Mouse (Mus musculus): ENCODE measurements around the gene Exoc4. TPM values are rescaled to one million over a fixed set of nuclear protein-coding genes. Genes with fewer than 3 reads are reported as not detected.

The Exoc4 gene
- polyA plus RNA-seq, 1 experiment from 2014 or later = 39.1 TPM

DNA sequence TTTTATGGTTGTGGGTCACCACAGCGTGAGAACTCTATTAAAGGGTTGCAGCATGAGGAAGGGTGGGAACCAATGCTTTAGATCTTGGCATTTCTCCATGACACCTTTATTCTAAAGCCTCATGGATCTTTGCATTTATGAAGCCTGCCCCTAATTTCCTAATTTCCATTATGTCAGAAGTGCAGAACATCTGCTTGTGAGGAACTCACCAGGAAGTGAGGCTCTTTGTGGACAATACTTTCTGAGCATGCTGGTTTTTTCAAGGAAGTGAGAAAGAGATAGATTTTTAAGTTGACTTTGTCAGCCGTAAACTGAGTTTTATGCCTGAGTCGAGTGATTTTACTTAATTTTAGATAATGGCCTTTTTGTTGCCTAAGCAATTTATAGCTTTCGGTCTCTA is 7.8 kb downstream of the Exoc4 start:
- no peak overlapping the region for H3K4me3 ChIP-seq (replicated peaks; ENCODE audit: low read depth, low read length)
- H3K9me3 ChIP-seq (ENCODE audit: control insufficient read depth, low read length) = no peaks in the 10 kb centered on the region
- H3K27me3 ChIP-seq (ENCODE audit: control insufficient read depth, insufficient read depth, low read length) = no peaks in the 10 kb centered on the region
- 0 out of 2 replicates have a peak, but pooled peaks cover 2% of the 10 kb centered on the region for H3K36me3 ChIP-seq (ENCODE audit: control insufficient read depth, insufficient read depth, low read length)
- H3K4me2 ChIP-seq (ENCODE audit: low read length) = no peak overlapping the region
- 94% methylated on average over 4 of the region's 4 CpGs for WGBS
- peaks cover 7% of the 10 kb centered on the region; the same call in 1 of the 2 replicates for H3K4me1 ChIP-seq (ENCODE audit: control insufficient read depth, insufficient read depth, low read length)
- no peak overlapping the region for H3K9ac ChIP-seq (replicated peaks; ENCODE audit: low read length)
- no peak for DNase-seq
- ATAC-seq (ENCODE audit: low FRiP score, low TSS enrichment) = no peak
- H3K27ac ChIP-seq (replicated peaks; ENCODE audit: low read depth, low read length) = no peak overlapping the region

DNA sequence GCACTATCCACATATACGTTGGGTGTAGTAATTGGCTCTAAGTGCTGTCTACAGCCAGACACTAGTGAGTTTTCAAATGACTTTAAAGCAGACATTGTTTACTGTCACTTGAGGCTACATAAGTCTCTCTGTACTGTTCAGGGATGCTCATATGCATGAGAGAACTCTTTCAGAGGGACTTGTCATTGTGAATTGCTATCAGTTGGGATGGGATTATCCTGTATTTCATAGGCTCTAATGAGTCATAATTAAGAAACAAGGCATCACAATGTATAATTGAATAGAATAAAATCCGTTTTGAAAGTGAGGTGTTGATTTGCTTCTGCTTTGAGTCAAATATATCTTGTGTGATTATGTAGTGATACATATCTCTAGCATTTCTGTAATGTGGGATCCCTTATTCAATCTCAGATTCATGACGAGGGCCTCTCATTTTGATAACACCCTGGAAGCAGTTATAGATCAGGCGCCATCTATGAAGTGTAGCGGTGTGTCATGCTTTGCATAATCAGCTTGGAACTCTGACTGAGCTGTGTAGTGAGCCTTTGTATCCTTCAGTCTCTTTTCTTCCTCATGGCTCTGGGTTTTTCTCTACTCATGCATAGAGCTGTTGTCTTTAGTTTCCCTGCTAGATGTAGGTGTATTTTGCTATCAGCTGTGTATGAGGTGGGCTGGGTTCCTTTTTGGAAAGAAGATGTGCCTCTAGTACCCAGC is 8.3 kb downstream of the Exoc4 start:
- no peak for ATAC-seq (ENCODE audit: low FRiP score, low TSS enrichment)

DNA sequence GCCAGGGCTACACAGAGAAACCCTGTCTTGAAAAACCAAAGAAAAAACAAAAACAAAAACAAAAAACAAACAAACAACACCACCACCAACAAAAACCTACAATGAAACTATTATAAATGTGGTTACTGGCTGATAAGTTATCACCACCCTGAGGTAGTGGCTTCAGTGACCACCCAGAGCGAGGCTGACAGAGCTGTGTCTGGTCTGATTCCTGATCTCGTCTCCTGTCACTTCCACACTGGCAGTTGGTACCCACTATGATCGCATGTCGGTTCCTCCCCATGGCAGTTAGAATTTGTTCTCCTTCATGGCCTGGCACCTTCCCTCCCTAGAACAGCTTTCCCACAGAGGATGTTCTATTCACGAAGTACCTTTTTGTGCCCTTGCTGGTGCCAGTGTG is 11.0 kb downstream of the Exoc4 start:
- 0 out of 2 replicates have a peak, but pooled peaks cover 2% of the 10 kb centered on the region for H3K36me3 ChIP-seq (ENCODE audit: control insufficient read depth, insufficient read depth, low read length)
- H3K27ac ChIP-seq (replicated peaks; ENCODE audit: low read depth, low read length) = no peak overlapping the region
- peaks cover 3% of the 10 kb centered on the region; the same call in 1 of the 2 replicates for H3K4me1 ChIP-seq (ENCODE audit: control insufficient read depth, insufficient read depth, low read length)
- H3K9me3 ChIP-seq (ENCODE audit: control insufficient read depth, low read length) = no peaks in the 10 kb centered on the region
- no peaks in the 10 kb centered on the region for H3K27me3 ChIP-seq (ENCODE audit: control insufficient read depth, insufficient read depth, low read length)
- DNase-seq = no peak
- H3K9ac ChIP-seq (replicated peaks; ENCODE audit: low read length) = no peak overlapping the region
- no peak overlapping the region for H3K4me3 ChIP-seq (replicated peaks; ENCODE audit: low read depth, low read length)
- no peak for ATAC-seq (ENCODE audit: low FRiP score, low TSS enrichment)
- 91% methylated on average over 5 of the region's 5 CpGs for WGBS
- H3K4me2 ChIP-seq (ENCODE audit: low read length) = no peak overlapping the region

More for the DNA sequence above, 8.3 kb downstream of the Exoc4 start:
- Histone ChIP-seq H3K4me1 (ENCODE audit: control insufficient read depth, insufficient read depth, low read length) (peaks cover 3% of the 10 kb centered on the region; the same call in 1 of the 2 replicates), H3K4me2 (ENCODE audit: low read length) (no peak overlapping the region), H3K27ac (replicated peaks; ENCODE audit: low read depth, low read length) (no peak overlapping the region), H3K4me3 (replicated peaks; ENCODE audit: low read depth, low read length) (no peak overlapping the region), H3K27me3 (ENCODE audit: control insufficient read depth, insufficient read depth, low read length) (no peaks in the 10 kb centered on the region), H3K9me3 (ENCODE audit: control insufficient read depth, low read length) (no peaks in the 10 kb centered on the region), H3K9ac (replicated peaks; ENCODE audit: low read length) (no peak overlapping the region), H3K36me3 (ENCODE audit: control insufficient read depth, insufficient read depth, low read length) (0 out of 2 replicates have a peak, but pooled peaks cover 2% of the 10 kb centered on the region)
- no peak for DNase-seq
- 67% methylated on average over 5 of the region's 5 CpGs for WGBS

DNA sequence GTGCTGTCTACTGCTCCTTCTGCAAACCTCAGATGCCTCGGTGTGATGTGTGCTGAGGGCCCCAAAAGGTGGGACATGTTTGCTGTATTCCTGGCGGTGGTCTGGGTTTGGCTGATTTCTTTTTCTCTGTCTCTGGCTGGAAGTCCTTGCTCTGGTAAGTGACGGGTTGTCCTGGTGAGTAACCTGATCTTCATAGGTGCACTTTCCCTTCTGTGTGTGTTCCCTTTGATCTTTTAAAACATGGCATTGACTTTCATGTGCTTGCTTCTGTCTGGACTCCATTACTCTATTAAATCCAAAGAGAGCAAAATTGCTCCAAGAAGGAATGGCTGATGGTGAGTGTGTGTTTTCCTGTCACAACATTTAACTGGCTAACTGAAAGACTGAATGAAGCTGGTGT is 12.7 kb downstream of the Exoc4 start:
- DNase-seq (no peak), ATAC-seq (ENCODE audit: low FRiP score, low TSS enrichment) (no peak)
- WGBS = 89% methylated on average over 3 of the region's 3 CpGs
- no peaks in the 10 kb centered on the region for H3K9me3 ChIP-seq (ENCODE audit: control insufficient read depth, low read length)
- H3K4me1 ChIP-seq (ENCODE audit: control insufficient read depth, insufficient read depth, low read length) = peaks cover 3% of the 10 kb centered on the region; the same call in 1 of the 2 replicates
- no peak overlapping the region for H3K4me3 ChIP-seq (replicated peaks; ENCODE audit: low read depth, low read length)
- H3K36me3 ChIP-seq (ENCODE audit: control insufficient read depth, insufficient read depth, low read length) = peaks cover 10% of the 10 kb centered on the region; the same call in 1 of the 2 replicates
- no peaks in the 10 kb centered on the region for H3K27me3 ChIP-seq (ENCODE audit: control insufficient read depth, insufficient read depth, low read length)
- H3K9ac ChIP-seq (replicated peaks; ENCODE audit: low read length) = no peak overlapping the region
- no peak overlapping the region for H3K4me2 ChIP-seq (ENCODE audit: low read length)
- no peak overlapping the region for H3K27ac ChIP-seq (replicated peaks; ENCODE audit: low read depth, low read length)

DNA sequence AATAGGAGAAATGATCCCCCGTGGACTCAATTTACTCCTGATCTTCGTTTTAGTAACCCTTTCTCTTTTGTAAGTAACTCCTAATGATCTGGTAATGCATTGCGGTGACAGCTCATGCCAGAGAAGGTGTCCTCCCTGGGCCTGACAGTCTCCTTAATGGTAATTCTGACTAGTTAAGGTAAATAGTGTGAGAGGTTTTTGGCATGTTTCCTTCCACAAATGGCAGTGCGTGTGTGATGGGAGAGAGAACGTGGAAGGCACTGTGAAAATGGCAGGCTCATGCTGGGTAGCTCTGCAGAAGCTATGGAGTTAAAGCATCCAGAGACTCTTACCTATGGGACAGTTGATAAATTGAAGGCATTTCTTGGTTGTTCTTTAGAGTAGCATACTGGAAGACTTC is 15.1 kb downstream of the Exoc4 start:
- ATAC-seq (ENCODE audit: low FRiP score, low TSS enrichment) (no peak), DNase-seq (no peak)
- Histone ChIP-seq H3K9me3 (ENCODE audit: control insufficient read depth, low read length) (no peaks in the 10 kb centered on the region), H3K4me1 (ENCODE audit: control insufficient read depth, insufficient read depth, low read length) (no peaks in the 10 kb centered on the region; the same call in 1 of the 2 replicates), H3K27ac (replicated peaks; ENCODE audit: low read depth, low read length) (no peak overlapping the region), H3K36me3 (ENCODE audit: control insufficient read depth, insufficient read depth, low read length) (peaks cover 13% of the 10 kb centered on the region; the same call in 1 of the 2 replicates), H3K27me3 (ENCODE audit: control insufficient read depth, insufficient read depth, low read length) (no peaks in the 10 kb centered on the region), H3K4me2 (ENCODE audit: low read length) (no peak overlapping the region), H3K9ac (replicated peaks; ENCODE audit: low read length) (no peak overlapping the region), H3K4me3 (replicated peaks; ENCODE audit: low read depth, low read length) (no peak overlapping the region)
- 87% methylated on average over 5 of the region's 5 CpGs for WGBS

DNA sequence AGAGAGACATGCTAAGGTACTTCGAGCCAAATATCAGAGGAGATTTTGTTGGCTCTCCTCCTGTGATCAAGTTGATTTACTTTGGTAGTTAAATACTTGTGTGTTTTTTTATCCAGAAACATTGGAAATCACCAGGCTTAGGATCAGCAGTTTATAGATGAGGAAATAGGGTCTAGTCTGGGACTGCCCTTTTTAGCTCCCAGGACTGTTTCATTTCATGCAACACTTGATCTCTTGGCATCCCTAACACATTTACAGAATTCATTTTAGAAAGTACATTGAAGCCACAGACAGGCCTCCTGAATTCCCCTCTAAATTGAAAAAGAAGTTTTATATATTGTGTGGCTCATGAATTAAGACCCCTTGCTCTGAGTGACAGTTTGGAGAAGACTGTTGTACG is 15.5 kb downstream of the Exoc4 start:
- no peak overlapping the region for H3K27ac ChIP-seq (replicated peaks; ENCODE audit: low read depth, low read length)
- 89% methylated on average over 2 of the region's 2 CpGs for WGBS
- H3K27me3 ChIP-seq (ENCODE audit: control insufficient read depth, insufficient read depth, low read length) = no peaks in the 10 kb centered on the region
- no peak for DNase-seq
- no peak overlapping the region for H3K9ac ChIP-seq (replicated peaks; ENCODE audit: low read length)
- ATAC-seq (ENCODE audit: low FRiP score, low TSS enrichment) = no peak
- H3K9me3 ChIP-seq (ENCODE audit: control insufficient read depth, low read length) = no peaks in the 10 kb centered on the region
- H3K4me3 ChIP-seq (replicated peaks; ENCODE audit: low read depth, low read length) = no peak overlapping the region
- no peaks in the 10 kb centered on the region; the same call in 1 of the 2 replicates for H3K4me1 ChIP-seq (ENCODE audit: control insufficient read depth, insufficient read depth, low read length)
- H3K4me2 ChIP-seq (ENCODE audit: low read length) = no peak overlapping the region
- peaks cover 13% of the 10 kb centered on the region; the same call in 1 of the 2 replicates for H3K36me3 ChIP-seq (ENCODE audit: control insufficient read depth, insufficient read depth, low read length)

DNA sequence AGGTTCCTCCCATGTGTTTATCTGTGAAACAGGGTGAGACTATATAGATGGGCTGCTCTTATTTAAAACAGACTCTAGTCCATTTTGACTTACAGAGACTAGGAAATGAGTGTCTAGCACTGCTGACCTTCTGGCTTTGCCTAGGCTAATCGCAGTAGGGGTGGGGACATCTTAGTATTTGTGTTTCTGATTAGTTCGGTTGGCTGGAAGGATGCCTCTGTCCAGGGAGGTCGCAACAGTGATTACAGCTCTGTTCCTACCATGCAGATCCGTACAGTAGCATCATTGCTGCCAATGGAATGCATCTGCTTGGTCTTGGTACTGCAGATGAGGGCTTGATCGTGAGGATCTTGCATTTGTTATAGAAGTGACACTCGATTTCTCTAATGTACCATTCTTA is 18.7 kb downstream of the Exoc4 start:
- WGBS = 91% methylated on average over 6 of the region's 6 CpGs
- DNase-seq (no peak), ATAC-seq (ENCODE audit: low FRiP score, low TSS enrichment) (no peak)
- H3K27ac ChIP-seq (replicated peaks; ENCODE audit: low read depth, low read length) = no peak overlapping the region
- no peaks in the 10 kb centered on the region for H3K9me3 ChIP-seq (ENCODE audit: control insufficient read depth, low read length)
- H3K4me2 ChIP-seq (ENCODE audit: low read length) = no peak overlapping the region
- no peaks in the 10 kb centered on the region; the same call in 1 of the 2 replicates for H3K4me1 ChIP-seq (ENCODE audit: control insufficient read depth, insufficient read depth, low read length)
- peaks cover 10% of the 10 kb centered on the region; the same call in 1 of the 2 replicates for H3K36me3 ChIP-seq (ENCODE audit: control insufficient read depth, insufficient read depth, low read length)
- no peaks in the 10 kb centered on the region for H3K27me3 ChIP-seq (ENCODE audit: control insufficient read depth, insufficient read depth, low read length)
- no peak overlapping the region for H3K9ac ChIP-seq (replicated peaks; ENCODE audit: low read length)
- H3K4me3 ChIP-seq (replicated peaks; ENCODE audit: low read depth, low read length) = no peak overlapping the region

DNA sequence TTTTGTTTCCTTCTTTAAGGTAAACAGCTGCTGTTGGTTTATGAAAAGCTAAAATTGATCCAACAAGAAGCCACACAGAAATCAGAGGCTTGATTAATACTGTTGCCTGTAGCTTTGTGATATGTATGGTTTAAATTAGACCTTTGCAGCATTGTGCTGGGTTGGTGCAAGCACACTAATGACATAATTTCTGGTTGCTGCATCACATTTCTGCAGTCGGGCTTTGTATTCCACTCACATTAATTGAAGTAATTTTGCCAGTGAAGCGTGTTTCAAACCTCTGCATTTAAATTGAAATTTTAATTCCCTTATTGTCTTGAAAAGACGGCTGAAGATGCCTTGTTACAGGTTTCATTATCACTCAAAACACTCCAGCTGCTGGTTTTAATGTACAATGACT is 34.6 kb downstream of the Exoc4 start:
- Histone ChIP-seq H3K4me2 (ENCODE audit: low read length) (no peak overlapping the region), H3K9me3 (ENCODE audit: control insufficient read depth, low read length) (no peaks in the 10 kb centered on the region), H3K27me3 (ENCODE audit: control insufficient read depth, insufficient read depth, low read length) (no peaks in the 10 kb centered on the region), H3K36me3 (ENCODE audit: control insufficient read depth, insufficient read depth, low read length) (no peaks in the 10 kb centered on the region), H3K4me1 (ENCODE audit: control insufficient read depth, insufficient read depth, low read length) (peaks cover 11% of the 10 kb centered on the region; the same call in 1 of the 2 replicates), H3K9ac (replicated peaks; ENCODE audit: low read length) (no peak overlapping the region), H3K4me3 (replicated peaks; ENCODE audit: low read depth, low read length) (no peak overlapping the region), H3K27ac (replicated peaks; ENCODE audit: low read depth, low read length) (peak overlapping the region; percentile 66)
- DNase-seq (peak; percentile 42), ATAC-seq (ENCODE audit: low FRiP score, low TSS enrichment) (no peak)
- 31% methylated on average over 3 of the region's 3 CpGs for WGBS

DNA sequence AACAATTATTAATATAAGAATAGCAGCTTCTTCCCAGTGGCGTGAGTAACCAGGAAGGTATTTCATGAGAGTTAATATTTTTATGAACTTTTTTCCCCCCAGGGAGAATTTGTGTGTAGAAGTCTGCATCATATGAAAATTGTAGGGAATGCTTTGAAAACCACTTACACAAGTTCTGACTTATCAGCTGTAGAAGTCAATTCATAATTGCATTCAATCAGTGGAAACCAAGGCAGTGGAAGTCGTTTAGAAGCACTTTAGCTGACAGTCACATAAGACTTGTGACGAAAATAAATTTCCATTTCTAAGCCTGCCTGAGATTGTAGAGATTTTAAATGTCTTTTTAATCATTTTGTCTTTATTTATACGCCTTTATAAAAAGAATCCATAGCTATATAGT is 35.1 kb downstream of the Exoc4 start:
- WGBS = 58% methylated on average over 4 of the region's 4 CpGs
- Histone ChIP-seq H3K4me3 (replicated peaks; ENCODE audit: low read depth, low read length) (no peak overlapping the region), H3K9ac (replicated peaks; ENCODE audit: low read length) (no peak overlapping the region), H3K4me1 (ENCODE audit: control insufficient read depth, insufficient read depth, low read length) (peaks cover 11% of the 10 kb centered on the region; the same call in 1 of the 2 replicates), H3K4me2 (ENCODE audit: low read length) (no peak overlapping the region), H3K9me3 (ENCODE audit: control insufficient read depth, low read length) (no peaks in the 10 kb centered on the region), H3K27ac (replicated peaks; ENCODE audit: low read depth, low read length) (no peak overlapping the region), H3K27me3 (ENCODE audit: control insufficient read depth, insufficient read depth, low read length) (no peaks in the 10 kb centered on the region), H3K36me3 (ENCODE audit: control insufficient read depth, insufficient read depth, low read length) (no peaks in the 10 kb centered on the region)
- DNase-seq (peak; percentile 51), ATAC-seq (ENCODE audit: low FRiP score, low TSS enrichment) (no peak)
